Mouse (Mus musculus): ENCODE measurements around the gene Sorbs1. TPM values are rescaled to one million over a fixed set of nuclear protein-coding genes. Genes with fewer than 3 reads are reported as not detected.

Sorbs1 gene
- polyA plus RNA-seq, 1 experiment, result 84.4 TPM

GRCm38 (mm10) chr19:40411379-40411813 is 102.2 kb downstream of the Sorbs1 start:
- no peak overlapping the region for H3K27ac ChIP-seq (ENCODE audit: insufficient read depth, low read length)
- no peak for TF ChIP-seq CTCF (IDR thresholded peaks at IDR 0.05; ENCODE audit: low read depth, low read length)
- no peak for TF ChIP-seq POLR2A (IDR thresholded peaks at IDR 0.05; ENCODE audit: insufficient read depth, low read length)
- TF ChIP-seq EP300 (IDR thresholded peaks at IDR 0.05; ENCODE audit: insufficient read depth, low read depth, low read length), result no peak
- H3K4me3 ChIP-seq (ENCODE audit: low read depth, low read length), result no peak overlapping the region

GRCm38 (mm10) chr19:40410511-40410910 is 103.1 kb downstream of the Sorbs1 start:
- Histone ChIP-seq H3K9me3 (replicated peaks; ENCODE audit: control insufficient read depth, insufficient read depth, low read length, poor library complexity, severe bottlenecking) (no peaks in the 10 kb centered on the region), H3K27me3 (ENCODE audit: control insufficient read depth, insufficient read depth, low read length, poor library complexity, severe bottlenecking) (no peaks in the 10 kb centered on the region), H3K4me3 (ENCODE audit: low read depth, low read length) (no peak overlapping the region), H3K36me3 (ENCODE audit: control insufficient read depth, insufficient read depth, low read length, poor library complexity, severe bottlenecking) (no peaks in the 10 kb centered on the region), H3K9ac (ENCODE audit: low read depth, poor library complexity, severe bottlenecking) (no peak overlapping the region), H3K4me1 (ENCODE audit: control insufficient read depth, insufficient read depth, low read length) (no peaks in the 10 kb centered on the region), H3K27ac (ENCODE audit: insufficient read depth, low read length) (no peak overlapping the region)
- TF ChIP-seq POLR2A (IDR thresholded peaks at IDR 0.05; ENCODE audit: insufficient read depth, low read length) (no peak), CTCF (IDR thresholded peaks at IDR 0.05; ENCODE audit: low read depth, low read length) (no peak), EP300 (IDR thresholded peaks at IDR 0.05; ENCODE audit: insufficient read depth, low read depth, low read length) (no peak)

More at GRCm38 (mm10) chr19:40411379-40411813, 102.2 kb downstream of the Sorbs1 start:
- Histone ChIP-seq H3K4me1 (ENCODE audit: control insufficient read depth, insufficient read depth, low read length) (peaks cover 1% of the 10 kb centered on the region), H3K27me3 (ENCODE audit: control insufficient read depth, insufficient read depth, low read length, poor library complexity, severe bottlenecking) (no peaks in the 10 kb centered on the region), H3K36me3 (ENCODE audit: control insufficient read depth, insufficient read depth, low read length, poor library complexity, severe bottlenecking) (no peaks in the 10 kb centered on the region), H3K9ac (ENCODE audit: low read depth, poor library complexity, severe bottlenecking) (no peak overlapping the region), H3K9me3 (replicated peaks; ENCODE audit: control insufficient read depth, insufficient read depth, low read length, poor library complexity, severe bottlenecking) (no peaks in the 10 kb centered on the region)

GRCm38 (mm10) chr19:40410109-40410508 is 103.5 kb downstream of the Sorbs1 start:
- no peaks in the 10 kb centered on the region for H3K4me1 ChIP-seq (ENCODE audit: control insufficient read depth, insufficient read depth, low read length)
- H3K9me3 ChIP-seq (replicated peaks; ENCODE audit: control insufficient read depth, insufficient read depth, low read length, poor library complexity, severe bottlenecking), result no peaks in the 10 kb centered on the region
- H3K27ac ChIP-seq (ENCODE audit: insufficient read depth, low read length), result no peak overlapping the region
- no peaks in the 10 kb centered on the region for H3K27me3 ChIP-seq (ENCODE audit: control insufficient read depth, insufficient read depth, low read length, poor library complexity, severe bottlenecking)
- no peaks in the 10 kb centered on the region for H3K36me3 ChIP-seq (ENCODE audit: control insufficient read depth, insufficient read depth, low read length, poor library complexity, severe bottlenecking)
- H3K4me3 ChIP-seq (ENCODE audit: low read depth, low read length), result no peak overlapping the region
- no peak overlapping the region for H3K9ac ChIP-seq (ENCODE audit: low read depth, poor library complexity, severe bottlenecking)
- TF ChIP-seq EP300 (IDR thresholded peaks at IDR 0.05; ENCODE audit: insufficient read depth, low read depth, low read length), result no peak
- TF ChIP-seq POLR2A (IDR thresholded peaks at IDR 0.05; ENCODE audit: insufficient read depth, low read length), result no peak
- no peak for TF ChIP-seq CTCF (IDR thresholded peaks at IDR 0.05; ENCODE audit: low read depth, low read length)

- no peaks in the 10 kb centered on the region for H3K36me3 ChIP-seq (ENCODE audit: control insufficient read depth, insufficient read depth, low read length, poor library complexity, severe bottlenecking)
- H3K27me3 ChIP-seq (ENCODE audit: control insufficient read depth, insufficient read depth, low read length, poor library complexity, severe bottlenecking), result no peaks in the 10 kb centered on the region
- TF ChIP-seq CTCF (IDR thresholded peaks at IDR 0.05; ENCODE audit: low read depth, low read length), result no peak
- TF ChIP-seq POLR2A (IDR thresholded peaks at IDR 0.05; ENCODE audit: insufficient read depth, low read length), result no peak
- TF ChIP-seq EP300 (IDR thresholded peaks at IDR 0.05; ENCODE audit: insufficient read depth, low read depth, low read length), result no peak
- H3K9me3 ChIP-seq (replicated peaks; ENCODE audit: control insufficient read depth, insufficient read depth, low read length, poor library complexity, severe bottlenecking), result no peaks in the 10 kb centered on the region
- no peak overlapping the region for H3K4me3 ChIP-seq (ENCODE audit: low read depth, low read length)
- no peak overlapping the region for H3K9ac ChIP-seq (ENCODE audit: low read depth, poor library complexity, severe bottlenecking)
- H3K4me1 ChIP-seq (ENCODE audit: control insufficient read depth, insufficient read depth, low read length), result no peaks in the 10 kb centered on the region
- H3K27ac ChIP-seq (ENCODE audit: insufficient read depth, low read length), result no peak overlapping the region
Measured at GRCm38 (mm10) chr19:40409500-40410035, 104.0 kb downstream of the Sorbs1 start.

GRCm38 (mm10) chr19:40407186-40407585 is 106.4 kb downstream of the Sorbs1 start:
- no peaks in the 10 kb centered on the region for H3K4me1 ChIP-seq (ENCODE audit: control insufficient read depth, insufficient read depth, low read length)
- no peak overlapping the region for H3K4me3 ChIP-seq (ENCODE audit: low read depth, low read length)
- no peak overlapping the region for H3K9ac ChIP-seq (ENCODE audit: low read depth, poor library complexity, severe bottlenecking)
- H3K9me3 ChIP-seq (replicated peaks; ENCODE audit: control insufficient read depth, insufficient read depth, low read length, poor library complexity, severe bottlenecking), result no peaks in the 10 kb centered on the region
- TF ChIP-seq CTCF (IDR thresholded peaks at IDR 0.05; ENCODE audit: low read depth, low read length), result no peak
- no peak for TF ChIP-seq EP300 (IDR thresholded peaks at IDR 0.05; ENCODE audit: insufficient read depth, low read depth, low read length)
- no peak for TF ChIP-seq POLR2A (IDR thresholded peaks at IDR 0.05; ENCODE audit: insufficient read depth, low read length)
- no peak overlapping the region for H3K27ac ChIP-seq (ENCODE audit: insufficient read depth, low read length)
- H3K27me3 ChIP-seq (ENCODE audit: control insufficient read depth, insufficient read depth, low read length, poor library complexity, severe bottlenecking), result no peaks in the 10 kb centered on the region
- H3K36me3 ChIP-seq (ENCODE audit: control insufficient read depth, insufficient read depth, low read length, poor library complexity, severe bottlenecking), result no peaks in the 10 kb centered on the region

GRCm38 (mm10) chr19:40406661-40407060 is 106.9 kb downstream of the Sorbs1 start:
- H3K27ac ChIP-seq (ENCODE audit: insufficient read depth, low read length), result no peak overlapping the region
- no peak overlapping the region for H3K9ac ChIP-seq (ENCODE audit: low read depth, poor library complexity, severe bottlenecking)
- no peaks in the 10 kb centered on the region for H3K9me3 ChIP-seq (replicated peaks; ENCODE audit: control insufficient read depth, insufficient read depth, low read length, poor library complexity, severe bottlenecking)
- H3K4me1 ChIP-seq (ENCODE audit: control insufficient read depth, insufficient read depth, low read length), result no peaks in the 10 kb centered on the region
- no peaks in the 10 kb centered on the region for H3K27me3 ChIP-seq (ENCODE audit: control insufficient read depth, insufficient read depth, low read length, poor library complexity, severe bottlenecking)
- TF ChIP-seq CTCF (IDR thresholded peaks at IDR 0.05; ENCODE audit: low read depth, low read length) (no peak), POLR2A (IDR thresholded peaks at IDR 0.05; ENCODE audit: insufficient read depth, low read length) (no peak), EP300 (IDR thresholded peaks at IDR 0.05; ENCODE audit: insufficient read depth, low read depth, low read length) (no peak)
- no peaks in the 10 kb centered on the region for H3K36me3 ChIP-seq (ENCODE audit: control insufficient read depth, insufficient read depth, low read length, poor library complexity, severe bottlenecking)
- no peak overlapping the region for H3K4me3 ChIP-seq (ENCODE audit: low read depth, low read length)
